Mouse (Mus musculus) testis, adult 2 months (tissue): ENCODE measurements at regions not wholly inside any gene's neighbourhood (a gene's known extent, or its start where the extent isn't known, plus 50 kb on each side); places are given as distances from the start of the nearest gene placed in this dataset.

Experiments
- H3K27ac ChIP-seq: fragments of 200-500 bp; 2 replicates; pipeline ENCODE4 v1.5.1; 2012; ENCODE audit warnings: low read depth, low read length; ENCODE audit not compliant: control insufficient read depth, insufficient read depth
- H3K27me3 ChIP-seq: fragments of 200-500 bp; 2 replicates; pipeline ENCODE4 v1.6.1; 2012; ENCODE audit warnings: mild to moderate bottlenecking, low read length, moderate library complexity; ENCODE audit not compliant: control insufficient read depth, insufficient read depth
- H3K36me3 ChIP-seq: fragments of 200-500 bp; 2 replicates; pipeline ENCODE4 v1.6.1; 2012; ENCODE audit warnings: mild to moderate bottlenecking, low read length; ENCODE audit not compliant: control insufficient read depth, insufficient read depth
- H3K4me1 ChIP-seq: fragments of 200-500 bp; 2 replicates; pipeline ENCODE4 v1.6.1; 2012; ENCODE audit warnings: low read length; ENCODE audit not compliant: control insufficient read depth, insufficient read depth
- H3K4me3 ChIP-seq: fragments of 200-500 bp; 2 replicates; pipeline ENCODE4 v1.5.1; 2012; ENCODE audit warnings: low read depth, mild to moderate bottlenecking, low read length, moderate library complexity, mixed read lengths; ENCODE audit not compliant: control insufficient read depth
- CTCF ChIP-seq: fragments of 200-500 bp; IDR thresholded peaks from 2 replicates; pipeline ENCODE4 v1.5.1; 2012; ENCODE audit warnings: low read depth, mild to moderate bottlenecking, inconsistent platforms, low read length, moderate library complexity; ENCODE audit not compliant: control insufficient read depth, insufficient read depth, insufficient replicate concordance
- POLR2A ChIP-seq: fragments of 200-500 bp; IDR thresholded peaks from 2 replicates; pipeline ENCODE4 v1.6.1; 2012; ENCODE audit warnings: low read depth, mild to moderate bottlenecking, inconsistent platforms, low read length, moderate library complexity; ENCODE audit not compliant: control insufficient read depth

- H3K4me1 ChIP-seq, result no peaks in the 10 kb centered on the region
- H3K36me3 ChIP-seq, result no peaks in the 10 kb centered on the region
- no peaks in the 10 kb centered on the region for H3K27me3 ChIP-seq
- no peak for TF ChIP-seq CTCF
- no peak for TF ChIP-seq POLR2A
- no peak overlapping the region for H3K27ac ChIP-seq
- no peak overlapping the region for H3K4me3 ChIP-seq
These were observed 58.9 kb downstream of the Olfr267 start for GRCm38 (mm10) chr4:58728641-58729040.

- Histone ChIP-seq H3K4me3 (no peak overlapping the region), H3K27me3 (no peaks in the 10 kb centered on the region), H3K36me3 (no peaks in the 10 kb centered on the region), H3K27ac (no peak overlapping the region), H3K4me1 (0 out of 2 replicates have a peak, but pooled peaks cover 2% of the 10 kb centered on the region)
- TF ChIP-seq POLR2A (no peak), CTCF (no peak)
These were observed 61.1 kb downstream of the Olfr267 start for GRCm38 (mm10) chr4:58726424-58726823.

GRCm38 (mm10) chr4:58722772-58723171 lies 64.7 kb downstream of the Olfr267 start:
- TF ChIP-seq CTCF, result no peak
- TF ChIP-seq POLR2A, result no peak
- H3K27me3 ChIP-seq, result no peaks in the 10 kb centered on the region
- H3K27ac ChIP-seq, result no peak overlapping the region
- 0 out of 2 replicates have a peak, but pooled peaks cover 4% of the 10 kb centered on the region for H3K4me1 ChIP-seq
- H3K36me3 ChIP-seq, result no peaks in the 10 kb centered on the region
- H3K4me3 ChIP-seq, result no peak overlapping the region

- Histone ChIP-seq H3K4me1 (0 out of 2 replicates have a peak, but pooled peaks cover 4% of the 10 kb centered on the region), H3K36me3 (no peaks in the 10 kb centered on the region), H3K27me3 (no peaks in the 10 kb centered on the region), H3K27ac (no peak overlapping the region), H3K4me3 (no peak overlapping the region)
- TF ChIP-seq POLR2A (no peak), CTCF (no peak)
These were observed 66.8 kb downstream of the Olfr267 start for GRCm38 (mm10) chr4:58720682-58721081.

GRCm38 (mm10) chr4:58716426-58716825 lies 71.1 kb downstream of the Olfr267 start:
- TF ChIP-seq CTCF (no peak), POLR2A (no peak)
- no peaks in the 10 kb centered on the region for H3K36me3 ChIP-seq
- no peak overlapping the region for H3K4me3 ChIP-seq
- no peaks in the 10 kb centered on the region for H3K27me3 ChIP-seq
- H3K4me1 ChIP-seq, result peaks cover 1% of the 10 kb centered on the region; the same call in 1 of the 2 replicates
- H3K27ac ChIP-seq, result no peak overlapping the region

- Histone ChIP-seq H3K4me1 (no peaks in the 10 kb centered on the region; the same call in 1 of the 2 replicates), H3K27me3 (no peaks in the 10 kb centered on the region), H3K27ac (no peak overlapping the region), H3K4me3 (no peak overlapping the region), H3K36me3 (no peaks in the 10 kb centered on the region)
- TF ChIP-seq CTCF (no peak), POLR2A (no peak)
These were observed 71.7 kb downstream of the Olfr267 start for GRCm38 (mm10) chr4:58715846-58716245.

GRCm38 (mm10) chr4:58714221-58714620 lies 73.3 kb downstream of the Olfr267 start:
- no peak overlapping the region for H3K27ac ChIP-seq
- no peaks in the 10 kb centered on the region for H3K36me3 ChIP-seq
- no peak overlapping the region for H3K4me3 ChIP-seq
- H3K4me1 ChIP-seq, result no peaks in the 10 kb centered on the region; the same call in 1 of the 2 replicates
- H3K27me3 ChIP-seq, result no peaks in the 10 kb centered on the region
- no peak for TF ChIP-seq POLR2A
- TF ChIP-seq CTCF, result no peak

GRCm38 (mm10) chr4:58712875-58713274 lies 74.6 kb downstream of the Olfr267 start:
- no peaks in the 10 kb centered on the region; the same call in 1 of the 2 replicates for H3K4me1 ChIP-seq
- H3K4me3 ChIP-seq, result no peak overlapping the region
- H3K27me3 ChIP-seq, result no peaks in the 10 kb centered on the region
- no peak for TF ChIP-seq CTCF
- H3K27ac ChIP-seq, result no peak overlapping the region
- H3K36me3 ChIP-seq, result no peaks in the 10 kb centered on the region
